Mouse (Mus musculus) hindbrain, embryonic 16.5 days (tissue): ENCODE results near the gene Gse1. TPM values are rescaled to one million over a fixed set of nuclear protein-coding genes. Genes with fewer than 3 reads are reported as not detected.

Experiments used
- ATAC-seq: fragments of 200-750 bp; cut with Nextera tagmentation; 2 replicates; pipeline ENCODE4 v1.8.0; 2017; ENCODE audit warnings: moderate TSS enrichment, moderate library complexity
- H3K27ac ChIP-seq: fragments of 300-500 bp; sonication (generic); 2 replicates; pipeline ENCODE4 v1.5.1; 2014; ENCODE audit warnings: low read depth, mild to moderate bottlenecking, control low read depth, low read length, moderate library complexity
- H3K27me3 ChIP-seq: fragments of 300-500 bp; sonication (generic); replicated peaks from 2 replicates; pipeline ENCODE4 v1.6.1; 2014; ENCODE audit warnings: low read length; ENCODE audit not compliant: control insufficient read depth, insufficient read depth
- H3K36me3 ChIP-seq: fragments of 300-500 bp; sonication (generic); 2 replicates; pipeline ENCODE4 v1.6.1; 2014; ENCODE audit warnings: mild to moderate bottlenecking, low read length, moderate library complexity, mixed read lengths; ENCODE audit not compliant: control insufficient read depth, insufficient read depth
- H3K4me1 ChIP-seq: fragments of 300-500 bp; sonication (generic); 2 replicates; pipeline ENCODE4 v1.6.1; 2014; ENCODE audit warnings: low read depth, low read length; ENCODE audit not compliant: control insufficient read depth, insufficient read depth
- H3K4me2 ChIP-seq: fragments of 300-500 bp; sonication (generic); 2 replicates; pipeline ENCODE4 v1.6.1; 2014; ENCODE audit warnings: mild to moderate bottlenecking, low read length, control low read depth, moderate library complexity
- H3K4me3 ChIP-seq: fragments of 300-500 bp; sonication (generic); 2 replicates; pipeline ENCODE4 v1.5.1; 2014; ENCODE audit warnings: mild to moderate bottlenecking, low read length, control low read depth, moderate library complexity
- H3K9ac ChIP-seq: fragments of 300-500 bp; sonication (generic); 2 replicates; pipeline ENCODE4 v1.6.1; 2014; ENCODE audit warnings: low read depth, mild to moderate bottlenecking, control low read depth, low read length, moderate library complexity
- H3K9me3 ChIP-seq: fragments of 300-500 bp; sonication (generic); 2 replicates; pipeline ENCODE4 v1.6.1; 2014; ENCODE audit warnings: mild to moderate bottlenecking, low read length, moderate library complexity; ENCODE audit not compliant: control insufficient read depth
- WGBS: fragments of 180-500 bp; shearing (Covaris S2); extraction: QIAGEN DNeasy Blood & Tissue Kit; methylation state at CpG from one replicate; pipeline ENCODE4 v1.1.7; 2014; 5-methylcytosine and 5-hydroxymethylcytosine counted together
- polyA plus RNA-seq: library from polyadenylated mRNA; unstranded; fragments of >200 nt; fragmentation: Nextera tagmentation; extraction: Ambion mirVana; gene quantifications from 2 replicates; pipeline ENCODE4 v1.2.1, GENCODE M21; 2015

Gene Gse1
- polyA plus RNA-seq, 1 experiment from 2014 or later, result 10.7 TPM

GRCm38 (mm10) chr8:120539775-120540625 lies 311.7 kb downstream of the Gse1 start:
- 24% methylated on average over 23 of the region's 23 CpGs for WGBS
- Histone ChIP-seq H3K36me3 (no peaks in the 10 kb centered on the region), H3K4me3 (no peak overlapping the region), H3K27ac (peak overlapping the region; percentile 94), H3K4me1 (peaks cover 64% of the 10 kb centered on the region), H3K9me3 (no peaks in the 10 kb centered on the region), H3K4me2 (peak overlapping the region; percentile 97), H3K9ac (peak overlapping the region; percentile 38), H3K27me3 (no peaks in the 10 kb centered on the region)
- ATAC-seq, result no peak

GRCm38 (mm10) chr8:120542995-120543394 lies 314.7 kb downstream of the Gse1 start:
- 16% methylated on average over 13 of the region's 13 CpGs for WGBS
- no peak overlapping the region for H3K27ac ChIP-seq
- no peaks in the 10 kb centered on the region for H3K36me3 ChIP-seq
- no peak overlapping the region for H3K4me3 ChIP-seq
- H3K9me3 ChIP-seq, result no peaks in the 10 kb centered on the region
- no peak for ATAC-seq
- peaks cover 47% of the 10 kb centered on the region for H3K4me1 ChIP-seq
- peak overlapping the region; percentile 38 for H3K9ac ChIP-seq
- no peaks in the 10 kb centered on the region for H3K27me3 ChIP-seq
- H3K4me2 ChIP-seq, result no peak overlapping the region

DNA sequence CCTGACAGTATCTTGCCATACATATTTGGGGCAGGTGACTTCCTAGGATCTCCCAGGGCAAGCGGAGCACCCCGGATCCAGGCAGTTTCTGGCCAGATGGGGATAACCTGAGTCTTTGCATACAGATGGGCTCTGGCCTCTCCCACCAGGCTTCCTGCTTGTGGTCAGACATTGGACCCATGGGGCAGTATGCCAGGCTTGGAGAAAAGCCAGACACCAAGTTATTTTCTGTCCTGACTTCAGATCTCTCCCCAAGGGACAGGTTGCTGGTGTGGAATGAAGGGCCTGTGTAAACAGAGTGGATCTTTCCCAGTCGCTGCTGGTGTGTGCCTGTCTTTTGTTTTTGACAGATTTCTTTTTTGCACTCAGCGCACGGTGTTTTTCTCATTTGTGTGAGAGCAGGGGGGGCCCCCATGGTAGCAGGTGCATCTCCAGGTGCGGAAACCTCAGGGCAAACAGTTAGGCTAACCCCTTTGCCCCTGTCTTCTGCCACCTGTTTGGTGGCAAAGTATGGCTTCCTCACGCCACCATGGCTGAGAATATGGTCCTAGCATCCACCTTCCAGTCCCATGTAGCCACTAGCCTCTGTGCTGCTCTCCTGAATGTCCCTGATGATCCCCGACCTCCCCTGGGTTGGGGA lies 315.3 kb downstream of the Gse1 start:
- Histone ChIP-seq H3K4me3 (no peak overlapping the region), H3K9me3 (no peaks in the 10 kb centered on the region), H3K4me1 (peaks cover 47% of the 10 kb centered on the region), H3K36me3 (no peaks in the 10 kb centered on the region), H3K4me2 (no peak overlapping the region), H3K27me3 (no peaks in the 10 kb centered on the region), H3K9ac (no peak overlapping the region; the same call in 1 of the 2 replicates), H3K27ac (no peak overlapping the region)
- no peak for ATAC-seq
- WGBS, result 55% methylated on average over 8 of the region's 8 CpGs

DNA sequence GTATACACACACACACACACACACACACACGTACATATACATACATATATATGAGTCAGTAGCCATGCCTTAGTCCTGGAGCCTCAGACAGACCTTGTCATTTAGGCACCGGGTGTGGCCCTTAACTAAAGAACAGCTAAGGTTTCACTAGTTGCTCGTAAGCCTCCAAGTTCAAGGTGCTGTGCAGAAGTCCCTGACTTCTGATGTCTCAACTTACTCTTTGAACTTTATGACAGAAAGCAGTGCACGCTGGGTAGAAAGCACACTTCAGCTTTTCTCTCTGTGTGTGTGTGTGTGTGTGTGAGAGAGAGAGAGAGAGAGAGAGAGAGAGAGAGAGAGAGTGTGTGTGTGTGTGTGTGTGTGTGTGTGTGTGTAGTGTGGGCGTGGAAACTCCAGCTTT lies 315.9 kb downstream of the Gse1 start:
- peaks cover 47% of the 10 kb centered on the region for H3K4me1 ChIP-seq
- ATAC-seq, result no peak
- no peak overlapping the region for H3K4me2 ChIP-seq
- H3K36me3 ChIP-seq, result no peaks in the 10 kb centered on the region
- H3K27ac ChIP-seq, result no peak overlapping the region
- H3K27me3 ChIP-seq, result no peaks in the 10 kb centered on the region
- no peak overlapping the region for H3K4me3 ChIP-seq
- no peak overlapping the region for H3K9ac ChIP-seq
- WGBS, result 88% methylated on average over 5 of the region's 5 CpGs
- no peaks in the 10 kb centered on the region for H3K9me3 ChIP-seq

DNA sequence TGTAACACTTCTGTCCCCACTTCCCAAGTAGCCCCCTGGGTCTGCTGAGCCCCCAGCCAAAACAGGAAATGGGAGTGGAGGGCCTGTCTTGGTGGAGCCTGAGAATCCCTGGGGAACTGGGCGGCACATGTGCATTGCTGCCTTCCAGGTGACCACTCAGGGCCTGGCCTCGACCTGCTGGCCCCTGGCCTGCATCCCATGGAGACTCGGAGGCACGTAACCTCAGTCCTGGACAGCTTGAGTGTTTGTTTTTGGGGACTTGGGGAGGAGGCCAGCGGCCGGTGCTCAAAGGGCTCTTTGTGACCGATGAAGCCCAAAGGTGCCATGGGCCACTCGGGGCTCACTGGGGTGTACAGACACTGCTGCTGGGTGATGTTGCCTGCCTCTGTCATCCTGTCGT lies 319.3 kb downstream of the Gse1 start:
- H3K4me2 ChIP-seq, result no peak overlapping the region
- H3K27ac ChIP-seq, result no peak overlapping the region
- no peaks in the 10 kb centered on the region for H3K27me3 ChIP-seq
- H3K4me3 ChIP-seq, result no peak overlapping the region
- no peak for ATAC-seq
- peaks cover 63% of the 10 kb centered on the region for H3K4me1 ChIP-seq
- no peaks in the 10 kb centered on the region for H3K36me3 ChIP-seq
- H3K9ac ChIP-seq, result no peak overlapping the region
- WGBS, result 68% methylated on average over 9 of the region's 9 CpGs
- H3K9me3 ChIP-seq, result no peaks in the 10 kb centered on the region

GRCm38 (mm10) chr8:120548313-120548761 lies 320.1 kb downstream of the Gse1 start:
- Histone ChIP-seq H3K36me3 (no peaks in the 10 kb centered on the region), H3K4me1 (peaks cover 61% of the 10 kb centered on the region), H3K9ac (peak overlapping the region; percentile 3; the same call in 1 of the 2 replicates), H3K4me2 (peak overlapping the region; percentile 9; the same call in 1 of the 2 replicates), H3K27me3 (no peaks in the 10 kb centered on the region), H3K4me3 (no peak overlapping the region), H3K27ac (peak overlapping the region; percentile 19), H3K9me3 (no peaks in the 10 kb centered on the region)
- ATAC-seq, result no peak
- WGBS, result 19% methylated on average over 16 of the region's 16 CpGs

GRCm38 (mm10) chr8:120549321-120549921 lies 321.2 kb downstream of the Gse1 start:
- H3K4me3 ChIP-seq, result 0 out of 2 replicates have a peak overlapping the region, but pooled peaks have one; percentile 13

DNA sequence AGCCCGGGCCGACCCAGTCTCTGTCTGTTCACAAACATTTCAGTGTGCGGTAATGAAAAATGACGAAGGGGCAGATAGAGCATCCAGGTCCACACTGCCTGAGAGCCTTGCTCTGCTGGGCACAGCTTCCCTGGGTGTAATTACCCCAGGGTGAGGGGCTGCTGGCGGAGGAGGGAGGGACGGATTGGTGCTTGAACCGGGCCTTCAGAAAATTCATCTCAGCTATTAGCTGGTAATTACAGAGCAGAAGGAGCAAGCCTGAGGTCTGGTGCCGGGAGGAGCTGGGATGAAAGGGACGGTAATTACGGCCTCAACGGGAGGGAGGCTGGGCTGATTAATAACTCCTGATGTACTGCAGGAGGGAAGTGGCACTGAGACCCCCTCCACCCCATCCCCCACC lies 321.7 kb downstream of the Gse1 start:
- peak overlapping the region; percentile 52 for H3K9ac ChIP-seq
- H3K4me2 ChIP-seq, result peak overlapping the region; percentile 47
- no peaks in the 10 kb centered on the region for H3K27me3 ChIP-seq
- peak overlapping the region; percentile 77 for H3K27ac ChIP-seq
- peaks cover 59% of the 10 kb centered on the region for H3K4me1 ChIP-seq
- no peaks in the 10 kb centered on the region for H3K9me3 ChIP-seq
- no peaks in the 10 kb centered on the region for H3K36me3 ChIP-seq
- H3K4me3 ChIP-seq, result 0 out of 2 replicates have a peak overlapping the region, but pooled peaks have one; percentile 13
- ATAC-seq, result peak; percentile 22
- 11% methylated on average over 11 of the region's 11 CpGs for whole genome bisulfite sequencing

More at GRCm38 (mm10) chr8:120549321-120549921, 321.2 kb downstream of the Gse1 start:
- no peaks in the 10 kb centered on the region for H3K36me3 ChIP-seq
- H3K9ac ChIP-seq, result peak overlapping the region; percentile 52
- no peaks in the 10 kb centered on the region for H3K9me3 ChIP-seq
- peaks cover 59% of the 10 kb centered on the region for H3K4me1 ChIP-seq
- no peaks in the 10 kb centered on the region for H3K27me3 ChIP-seq
- H3K4me2 ChIP-seq, result peak overlapping the region; percentile 47
- 13% methylated on average over 22 of the region's 25 CpGs for WGBS
- H3K27ac ChIP-seq, result peak overlapping the region; percentile 77
- ATAC-seq, result peak; percentile 22

- Histone ChIP-seq H3K27ac (peak overlapping the region; percentile 77), H3K4me3 (no peak overlapping the region), H3K4me2 (peak overlapping the region; percentile 20), H3K4me1 (peaks cover 60% of the 10 kb centered on the region), H3K9me3 (no peaks in the 10 kb centered on the region), H3K9ac (0 out of 2 replicates have a peak overlapping the region, but pooled peaks have one; percentile 24), H3K36me3 (no peaks in the 10 kb centered on the region), H3K27me3 (no peaks in the 10 kb centered on the region)
- no peak for ATAC-seq
- 21% methylated on average over 12 of the region's 12 CpGs for WGBS
Observed at GRCm38 (mm10) chr8:120550430-120550829, 322.2 kb downstream of the Gse1 start.
